Mouse (Mus musculus) testis, postnatal 14 days (tissue): ENCODE results near the gene Trafd1.
"Not testable (repeated sequence)": the region's sequence is repeated elsewhere in the genome, so short reads cannot be mapped to it uniquely, and the experiment has no call there.

ENCODE experiments used
- DNase-seq: peaks from one replicate; pipeline ENCODE4 v3.0.0; 2021; ENCODE audit warnings: low spot score

Gene Trafd1

DNA sequence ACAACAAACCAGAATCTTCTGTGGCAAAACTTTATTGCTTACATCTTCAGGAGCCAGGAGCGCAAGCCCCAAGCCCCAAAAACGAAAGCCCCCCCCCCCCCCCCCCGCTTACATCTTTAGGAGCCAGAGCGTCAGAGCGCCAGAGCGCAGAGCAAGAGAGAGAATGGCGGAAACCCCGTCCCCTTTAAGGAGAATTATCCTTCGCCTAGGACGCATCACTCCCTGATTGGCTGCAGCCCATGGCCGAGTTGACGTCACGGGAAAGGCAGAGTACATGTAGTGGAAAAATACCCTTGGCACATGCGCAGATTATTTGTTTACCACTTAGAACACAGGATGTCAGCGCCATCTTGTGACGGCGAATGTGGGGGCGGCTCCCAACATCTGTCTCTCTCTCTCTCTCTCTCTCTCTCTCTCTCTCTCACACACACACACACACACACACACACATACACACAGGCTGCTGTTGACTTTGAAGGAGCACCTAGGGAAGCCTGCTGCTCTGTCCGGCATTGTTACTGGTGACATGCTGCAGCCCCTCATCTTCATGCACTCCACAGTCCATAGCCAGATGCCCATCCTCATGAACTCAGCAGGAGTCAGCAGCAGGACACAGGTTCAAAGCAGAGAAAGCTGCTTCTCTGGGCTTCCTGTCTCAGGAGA lies 55.1 kb downstream of the Trafd1 start:
- not testable (repeated sequence) for DNase-seq

DNA sequence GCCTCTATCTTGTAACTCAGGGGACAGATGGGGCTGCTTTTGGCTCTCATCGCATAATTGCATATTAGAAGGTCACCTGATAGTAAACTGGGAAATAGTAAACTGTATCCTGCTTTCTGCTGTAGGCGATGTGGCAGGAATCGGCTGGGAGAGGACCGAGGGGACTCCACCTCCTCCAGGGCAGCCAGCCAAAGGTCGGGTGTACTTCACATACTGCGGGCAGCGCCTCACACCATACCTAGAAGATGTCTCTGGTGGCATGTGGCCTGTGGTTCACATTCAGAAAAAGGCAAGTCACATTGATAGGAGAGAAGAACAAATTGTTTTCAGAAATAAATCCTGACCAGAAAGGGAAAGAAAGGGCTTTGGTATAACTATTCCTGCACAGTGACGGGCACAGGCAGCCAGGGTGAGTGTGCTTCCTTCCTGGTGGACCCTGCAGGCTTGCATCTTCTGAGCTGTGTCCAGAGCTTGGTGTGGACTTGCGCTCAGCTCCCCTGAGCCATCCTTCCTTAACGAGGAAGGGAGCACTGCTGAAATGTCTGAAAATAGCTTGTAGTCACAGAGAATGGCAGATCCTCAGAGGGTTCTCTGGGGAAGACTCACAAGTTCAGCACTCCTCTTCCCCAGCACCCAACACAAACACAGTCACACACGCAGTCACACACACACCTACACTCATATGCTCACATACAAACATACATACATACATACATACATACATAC lies 55.9 kb downstream of the Trafd1 start:
- DNase-seq, result no peak

GRCm38 (mm10) chr5:121326079-121326805 lies 59.2 kb downstream of the Trafd1 start:
- no peak for DNase-seq
